Mouse (Mus musculus) ES-Bruce4 (cell line): ENCODE measurements around the gene Mapt.

Experiments
- CTCF ChIP-seq: IDR thresholded peaks from one replicate; pipeline ENCODE4 v1.8.1; 2011; ENCODE audit warnings: low read depth, low read length
- POLR2A ChIP-seq: IDR thresholded peaks from one replicate; pipeline ENCODE4 v1.8.1; 2011; ENCODE audit warnings: low read length; ENCODE audit not compliant: insufficient read depth

- no peak for TF ChIP-seq POLR2A
- TF ChIP-seq CTCF: no peak
These were observed 7.9 kb upstream of the Mapt start for GRCm38 (mm10) chr11:104223301-104223700.
